Mouse (Mus musculus): ENCODE measurements around the gene Alox12b. TPM values are rescaled to one million over a fixed set of nuclear protein-coding genes. Genes with fewer than 3 reads are reported as not detected.

The Alox12b gene
- 0.27 and 0.36 TPM in 2 replicates for polyA plus RNA-seq (2015; fragmentation: Nextera tagmentation; extraction: Ambion mirVana)

DNA sequence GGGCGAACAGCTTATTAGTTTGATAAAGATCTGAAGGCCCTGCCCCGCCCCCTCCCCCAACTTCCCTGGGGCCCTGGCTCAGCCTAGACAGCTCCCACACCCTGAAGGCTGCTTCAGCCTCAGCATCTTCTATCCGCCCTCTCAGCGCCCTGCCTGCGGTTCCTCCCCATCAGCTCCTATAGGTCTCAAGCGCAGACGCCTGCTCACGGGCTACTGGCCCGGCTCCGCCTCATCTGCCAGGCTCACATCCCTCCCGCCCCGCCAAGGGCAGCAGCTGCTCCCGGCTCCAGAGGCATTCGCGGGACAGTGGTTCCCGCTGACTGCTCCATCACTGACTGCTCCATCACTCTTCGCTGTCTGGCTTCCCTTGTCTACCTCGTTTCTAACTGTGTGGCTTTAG, at the start of gene Alox12b:
TSS of gene Alox12b (plus strand) at position 190 of the 400 bp plus-strand sequence.
- H3K4me2 ChIP-seq (ENCODE audit: low read length), result peak within 1 kb of the TSS; percentile 28; the same call in 1 of the 2 replicates

DNA sequence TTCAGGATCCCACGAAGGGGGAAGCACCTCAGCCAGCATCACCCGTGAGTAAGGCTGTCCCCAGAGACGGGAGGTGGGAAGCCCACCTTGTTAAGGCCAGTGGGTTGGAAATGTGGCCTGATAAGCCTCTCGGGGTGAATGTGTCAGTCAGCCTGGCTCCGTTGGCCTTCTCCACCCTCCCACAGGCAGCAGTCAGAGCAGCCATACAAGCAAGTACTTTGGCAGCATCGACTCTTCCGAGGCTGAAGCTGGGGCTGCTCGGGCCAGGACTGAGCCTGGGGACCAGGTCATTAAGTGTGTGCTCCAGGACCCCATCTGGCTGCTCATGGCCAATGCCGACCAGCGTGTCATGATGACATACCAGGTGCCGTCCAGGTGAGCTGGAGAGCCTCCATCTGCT, 49.1 kb upstream of the Alox12b start:
- peaks cover 4% of the 10 kb centered on the region; the same call in 1 of the 2 replicates for H3K4me1 ChIP-seq (replicated peaks; ENCODE audit: insufficient read depth, low read length)
- H3K27ac ChIP-seq, result no peak overlapping the region
- DNase-seq (ENCODE audit: low spot score) (no peak), ATAC-seq (replicated peaks; ENCODE audit: low FRiP score, low read depth) (no peak)
- 85% methylated on average over 11 of the region's 11 CpGs for WGBS
- no peak overlapping the region for H3K4me3 ChIP-seq (replicated peaks; ENCODE audit: low read depth, low read length)
- no peak overlapping the region for H3K4me2 ChIP-seq (ENCODE audit: low read length)
- H3K9me3 ChIP-seq (replicated peaks; ENCODE audit: low read length), result no peaks in the 10 kb centered on the region
- peaks cover 67% of the 10 kb centered on the region for H3K36me3 ChIP-seq (ENCODE audit: insufficient read depth, low read length)
- H3K27me3 ChIP-seq (ENCODE audit: insufficient read depth, low read length), result no peaks in the 10 kb centered on the region
- H3K9ac ChIP-seq (ENCODE audit: low read depth, low read length), result no peak overlapping the region
- TF ChIP-seq CTCF (IDR thresholded peaks at IDR 0.05; ENCODE audit: low read depth), result no peak

More for the DNA sequence above, at the start of gene Alox12b:
- 2% methylated on average over 18 of the region's 18 CpGs for WGBS
- 0 out of 2 replicates have a peak, but pooled peaks have one; percentile 29 for ATAC-seq (replicated peaks; ENCODE audit: low FRiP score, low read depth)
- no peak for TF ChIP-seq CTCF (IDR thresholded peaks at IDR 0.05; ENCODE audit: low read depth)
- no peaks in the 10 kb centered on the region for H3K36me3 ChIP-seq (ENCODE audit: insufficient read depth, low read length)
- H3K27ac ChIP-seq, result no peak within 1 kb of the TSS
- DNase-seq (ENCODE audit: low spot score), result peak; percentile 63
- H3K4me3 ChIP-seq (replicated peaks; ENCODE audit: low read depth, low read length), result no peak within 1 kb of the TSS
- H3K4me1 ChIP-seq (replicated peaks; ENCODE audit: insufficient read depth, low read length), result peaks cover 8% of the 10 kb centered on the region; the same call in 1 of the 2 replicates
- H3K27me3 ChIP-seq (ENCODE audit: insufficient read depth, low read length), result peaks cover 7% of the 10 kb centered on the region; the same call in 1 of the 2 replicates
- no peak within 1 kb of the TSS for H3K9ac ChIP-seq (ENCODE audit: low read depth, low read length)
- H3K9me3 ChIP-seq (replicated peaks; ENCODE audit: low read length), result no peaks in the 10 kb centered on the region

DNA sequence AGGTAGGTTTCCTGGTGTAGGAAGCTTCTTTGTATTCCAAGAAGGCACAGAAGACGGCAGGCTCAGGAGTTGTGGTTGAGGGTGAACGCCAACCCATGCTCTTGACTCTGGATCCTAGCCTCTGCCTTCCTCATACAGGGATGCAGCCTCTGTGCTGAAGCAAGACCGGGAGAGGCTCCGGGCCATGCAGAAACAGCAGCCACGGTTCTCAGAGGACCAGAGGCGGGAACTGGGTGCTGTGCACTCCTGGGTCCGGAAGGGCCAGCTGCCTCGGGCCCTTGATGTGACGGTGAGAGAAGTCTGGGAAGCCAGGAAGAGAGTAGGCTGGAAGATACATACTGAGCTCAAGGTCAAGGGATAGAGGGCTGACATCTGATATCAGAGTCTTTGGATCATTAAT, 48.6 kb upstream of the Alox12b start:
- Histone ChIP-seq H3K9me3 (replicated peaks; ENCODE audit: low read length) (no peaks in the 10 kb centered on the region), H3K27ac (no peak overlapping the region), H3K4me2 (ENCODE audit: low read length) (no peak overlapping the region), H3K9ac (ENCODE audit: low read depth, low read length) (no peak overlapping the region), H3K27me3 (ENCODE audit: insufficient read depth, low read length) (no peaks in the 10 kb centered on the region), H3K4me1 (replicated peaks; ENCODE audit: insufficient read depth, low read length) (peaks cover 4% of the 10 kb centered on the region; the same call in 1 of the 2 replicates), H3K36me3 (ENCODE audit: insufficient read depth, low read length) (peaks cover 61% of the 10 kb centered on the region), H3K4me3 (replicated peaks; ENCODE audit: low read depth, low read length) (no peak overlapping the region)
- no peak for TF ChIP-seq CTCF (IDR thresholded peaks at IDR 0.05; ENCODE audit: low read depth)
- WGBS, result 79% methylated on average over 9 of the region's 9 CpGs
- ATAC-seq (replicated peaks; ENCODE audit: low FRiP score, low read depth) (no peak), DNase-seq (ENCODE audit: low spot score) (no peak)

DNA sequence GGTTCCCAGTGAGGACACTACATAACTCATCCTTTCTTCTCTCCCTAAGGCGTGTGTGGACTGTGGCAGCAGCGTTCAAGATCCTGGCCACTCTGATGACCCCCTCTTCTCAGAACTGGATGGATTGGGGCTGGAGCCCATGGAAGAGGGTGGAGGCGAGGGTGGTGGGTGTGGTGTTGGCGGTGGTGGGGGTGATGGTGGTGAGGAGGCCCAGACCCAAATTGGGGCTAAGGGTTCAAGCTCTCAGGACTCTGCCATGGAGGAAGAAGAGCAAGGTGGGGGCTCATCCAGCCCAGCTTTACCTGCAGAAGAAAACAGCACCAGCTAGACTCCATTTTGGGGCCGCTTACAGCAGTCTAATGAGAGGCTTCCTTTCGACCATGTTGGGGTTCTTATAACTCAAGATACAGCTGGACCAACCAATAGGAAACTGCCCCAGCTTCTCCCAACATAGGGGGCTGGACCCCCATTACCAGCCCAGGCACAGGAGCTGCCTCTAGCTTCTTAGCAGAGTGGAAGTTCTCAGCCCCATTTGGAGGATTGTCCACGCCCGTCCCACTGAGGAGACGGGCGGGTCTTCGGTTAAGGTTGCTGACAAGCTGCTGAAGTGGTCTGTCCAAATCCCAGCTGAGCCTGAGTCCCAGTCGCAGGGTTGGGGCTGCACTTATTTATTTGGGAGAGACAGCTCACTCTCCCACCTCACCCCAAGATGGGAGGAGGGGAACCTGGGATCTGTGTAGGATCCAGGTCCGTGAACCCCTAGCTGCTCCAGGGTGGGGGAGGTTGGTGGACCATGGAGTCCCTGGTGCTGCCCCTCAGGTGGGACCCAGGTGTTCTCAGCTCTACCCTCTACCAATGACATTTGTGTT, 47.5 kb upstream of the Alox12b start:
- Histone ChIP-seq H3K9me3 (replicated peaks; ENCODE audit: low read length) (no peaks in the 10 kb centered on the region), H3K36me3 (ENCODE audit: insufficient read depth, low read length) (peaks cover 51% of the 10 kb centered on the region), H3K4me1 (replicated peaks; ENCODE audit: insufficient read depth, low read length) (peaks cover 4% of the 10 kb centered on the region; the same call in 1 of the 2 replicates), H3K27me3 (ENCODE audit: insufficient read depth, low read length) (no peaks in the 10 kb centered on the region), H3K4me3 (replicated peaks; ENCODE audit: low read depth, low read length) (no peak overlapping the region), H3K27ac (no peak overlapping the region), H3K9ac (ENCODE audit: low read depth, low read length) (no peak overlapping the region), H3K4me2 (ENCODE audit: low read length) (no peak overlapping the region)
- TF ChIP-seq CTCF (IDR thresholded peaks at IDR 0.05; ENCODE audit: low read depth), result no peak
- no peak for ATAC-seq (replicated peaks; ENCODE audit: low FRiP score, low read depth)
- no peak for DNase-seq (ENCODE audit: low spot score)
- 84% methylated on average over 13 of the region's 13 CpGs for WGBS

DNA sequence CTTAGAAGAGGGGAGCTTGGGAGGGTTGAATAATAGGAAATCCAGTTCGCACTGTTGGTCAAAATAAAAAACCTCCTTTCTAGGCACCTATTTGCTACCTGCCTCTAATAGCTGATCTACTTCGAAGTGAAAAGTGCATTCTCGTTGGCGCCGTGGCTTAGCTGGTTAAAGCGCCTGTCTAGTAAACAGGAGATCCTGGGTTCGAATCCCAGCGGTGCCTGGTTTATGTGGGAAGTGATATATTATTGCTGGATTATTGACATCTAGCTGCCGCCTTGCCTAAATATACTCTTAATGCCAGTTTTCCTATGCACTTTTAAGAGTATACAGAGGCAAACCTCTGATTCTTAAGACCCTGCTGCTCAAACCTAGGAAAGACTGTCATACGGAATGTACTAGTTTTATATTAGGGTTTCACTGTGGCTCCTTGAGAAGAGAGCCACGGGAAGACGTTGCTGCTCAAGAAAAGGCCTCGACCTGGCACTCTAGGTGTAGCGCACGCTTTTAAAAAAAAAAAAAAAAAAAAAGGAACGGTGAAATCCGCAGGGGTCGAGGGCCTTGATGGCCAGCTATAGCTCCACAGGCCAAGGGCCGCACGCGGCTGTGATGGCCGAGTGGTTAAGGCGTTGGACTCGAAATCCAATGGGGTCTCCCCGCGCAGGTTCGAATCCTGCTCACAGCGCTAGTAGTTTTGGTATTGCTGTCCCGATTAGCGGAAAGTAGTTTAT, 46.3 kb upstream of the Alox12b start:
- Histone ChIP-seq H3K9ac (ENCODE audit: low read depth, low read length) (no peak overlapping the region), H3K36me3 (ENCODE audit: insufficient read depth, low read length) (peaks cover 39% of the 10 kb centered on the region), H3K27ac (no peak overlapping the region)

More for the DNA sequence above, 46.3 kb upstream of the Alox12b start:
- peak; percentile 51; the same call in 1 of the 2 replicates for ATAC-seq (replicated peaks; ENCODE audit: low FRiP score, low read depth)
- H3K9me3 ChIP-seq (replicated peaks; ENCODE audit: low read length), result no peaks in the 10 kb centered on the region
- no peak for TF ChIP-seq CTCF (IDR thresholded peaks at IDR 0.05; ENCODE audit: low read depth)
- peak; percentile 86 for DNase-seq (ENCODE audit: low spot score)
- WGBS, result 2% methylated on average over 30 of the region's 30 CpGs
- H3K4me3 ChIP-seq (replicated peaks; ENCODE audit: low read depth, low read length), result peak overlapping the region; percentile 48
- peak overlapping the region; percentile 57 for H3K4me2 ChIP-seq (ENCODE audit: low read length)
- H3K4me1 ChIP-seq (replicated peaks; ENCODE audit: insufficient read depth, low read length), result peaks cover 4% of the 10 kb centered on the region; the same call in 1 of the 2 replicates
- H3K27me3 ChIP-seq (ENCODE audit: insufficient read depth, low read length), result no peaks in the 10 kb centered on the region
